Comparison of ENCODE assay signal across 26 mouse cellular contexts in genomic region chr13:31292584-31293387, GRCm38 (mm10).
DNase-seq lines count a peak whose midpoint lies in the region; ATAC-seq and TF ChIP-seq lines count a peak whose summit lies in the region.
"Had no signal": no experiment of that assay in that cellular context is flagged by ENCODE, and none has a peak within 500 bp of the region (broad histone marks: within the 10 kb centered on the region; RNA-seq: fewer than 3 reads in every experiment).

No protein-coding gene starts in this region.

- no peak overlapping the region for H3K4me2 ChIP-seq in liver, postnatal 0 days (ENCODE audit: low read depth, low read length)
- H3K4me2 ChIP-seq: embryonic facial prominence, embryonic 15.5 days; hindbrain, embryonic 15.5 days; liver, embryonic 13.5 days; lung, embryonic 14.5 days; neural tube, embryonic 15.5 days had no signal

- no peaks in the 10 kb centered on the region for H3K27me3 ChIP-seq in testis, adult 2 months (ENCODE audit: control insufficient read depth, insufficient read depth, low read length)
- H3K27me3 ChIP-seq in liver, postnatal 0 days (ENCODE audit: insufficient read depth, low read length): no peaks in the 10 kb centered on the region
- H3K27me3 ChIP-seq: hindbrain, embryonic 15.5 days; liver, embryonic 13.5 days; neural tube, embryonic 15.5 days had no signal

- no peaks in the 10 kb centered on the region for H3K4me1 ChIP-seq in testis, adult 2 months (ENCODE audit: control insufficient read depth, insufficient read depth, low read length)
- H3K4me1 ChIP-seq in liver, postnatal 0 days (ENCODE audit: insufficient read depth): no peaks in the 10 kb centered on the region
- H3K4me1 ChIP-seq: embryonic facial prominence, embryonic 15.5 days; hindbrain, embryonic 15.5 days; liver, embryonic 13.5 days; neural tube, embryonic 15.5 days had no signal

- intact Hi-C loops in heart, postnatal 25 days (cut with DNase I): no loop called here

- H3K36me3 ChIP-seq in testis, adult 2 months (ENCODE audit: control insufficient read depth, insufficient read depth, low read length): no peaks in the 10 kb centered on the region
- no peaks in the 10 kb centered on the region for H3K36me3 ChIP-seq in liver, postnatal 0 days (replicated peaks; ENCODE audit: insufficient read depth, low read length)
- H3K36me3 ChIP-seq: embryonic facial prominence, embryonic 15.5 days; G1E; hindbrain, embryonic 15.5 days; liver, embryonic 13.5 days; neural tube, embryonic 15.5 days had no signal

- no peak for TF ChIP-seq CTCF in testis, adult 2 months (IDR thresholded peaks at IDR 0.05; ENCODE audit: control insufficient read depth, insufficient read depth, insufficient replicate concordance, low read depth, low read length)
- TF ChIP-seq CTCF in liver, postnatal 0 days (IDR thresholded peaks at IDR 0.05; ENCODE audit: low read depth): no peak

- H3K9me3 ChIP-seq in liver, postnatal 0 days (ENCODE audit: low read length): no peaks in the 10 kb centered on the region
- H3K9me3 ChIP-seq: embryonic facial prominence, embryonic 15.5 days; G1E; hindbrain, embryonic 15.5 days; liver, embryonic 13.5 days; neural tube, embryonic 15.5 days had no signal

- no peak overlapping the region for H3K27ac ChIP-seq in testis, adult 2 months (ENCODE audit: control insufficient read depth, insufficient read depth, low read depth, low read length)
- no peak overlapping the region for H3K27ac ChIP-seq in liver, postnatal 0 days (ENCODE audit: low read depth)
- H3K27ac ChIP-seq: embryonic facial prominence, embryonic 15.5 days; hindbrain, embryonic 15.5 days; liver, embryonic 13.5 days; neural tube, embryonic 15.5 days had no signal

- WGBS in liver, postnatal 0 days (ENCODE audit: insufficient replicate concordance): 61% methylated on average over 13 of the region's 13 CpGs

- peak; percentile 51 for DNase-seq in heart, adult 11 months
- DNase-seq in heart, postnatal 25 days (ENCODE audit: low spot score): no peak
- no peak for DNase-seq in testis, postnatal 14 days (ENCODE audit: low spot score)
- no peak for DNase-seq in T-cell, adult 2 months (ENCODE audit: low spot score)
- DNase-seq in thymus, postnatal 0 days (ENCODE audit: low spot score): no peak
- DNase-seq in liver, postnatal 0 days: no peak
- DNase-seq: adrenal gland, postnatal 25 days; cerebellum, adult 9-10 months; gastrocnemius, postnatal 10 days; heart, adult 18-20 months; heart, postnatal 36 days; kidney, adult 18-20 months; layer of hippocampus, adult 9-11 months; liver, embryonic 13.5 days; lung, embryonic 14.5 days; lung, postnatal 36 days; right cerebral cortex, adult 18-20 months; right cerebral cortex, postnatal 4 days; thymus, postnatal 36 days had no signal

- TF ChIP-seq EP300 in liver, postnatal 0 days (IDR thresholded peaks at IDR 0.05; ENCODE audit: low read depth): no peak

- peak; percentile 65 for ATAC-seq in megakaryocyte progenitor cell, adult 5-6 weeks (replicated peaks; ENCODE audit: poor library complexity)
- no peak for ATAC-seq in liver, postnatal 0 days
- ATAC-seq: forebrain, embryonic 14.5 days had no signal

- peak overlapping the region; percentile 4 for H3K4me3 ChIP-seq in testis, adult 2 months (ENCODE audit: control insufficient read depth, low read depth, low read length)
- no peak overlapping the region for H3K4me3 ChIP-seq in liver, postnatal 0 days (ENCODE audit: low read depth, low read length)
- H3K4me3 ChIP-seq: embryonic facial prominence, embryonic 15.5 days; hindbrain, embryonic 15.5 days; liver, embryonic 13.5 days; neural tube, embryonic 15.5 days had no signal

- no peak for TF ChIP-seq POLR2A in testis, adult 2 months (IDR thresholded peaks at IDR 0.05; ENCODE audit: control insufficient read depth, low read depth, low read length)

- no peak overlapping the region for H3K9ac ChIP-seq in liver, postnatal 0 days (replicated peaks)
- H3K9ac ChIP-seq: embryonic facial prominence, embryonic 15.5 days; hindbrain, embryonic 15.5 days; liver, embryonic 13.5 days; lung, embryonic 14.5 days; neural tube, embryonic 15.5 days had no signal
